Mouse (Mus musculus) erythroblast, embryonic 14.5 days (primary cell): ENCODE results near the gene Ccdc43.

Experiments used
- GATA1 ChIP-seq: IDR thresholded peaks from 2 replicates; pipeline ENCODE4 v1.6.1; 2012; ENCODE audit warnings: low read length, inconsistent platforms, mixed read lengths
- TAL1 ChIP-seq: IDR thresholded peaks from 3 replicates; pipeline ENCODE4 v1.6.1; 2012; ENCODE audit warnings: low read length, inconsistent platforms, mixed read lengths

- TF ChIP-seq GATA1 = no peak
- no peak for TF ChIP-seq TAL1
Observed at GRCm38 (mm10) chr11:102647885-102648284, 49.7 kb downstream of the Ccdc43 start.
